Mouse (Mus musculus): ENCODE results near the gene Il22ra2.

The Il22ra2 gene

GRCm38 (mm10) chr10:19621408-19622048 lies at the start of gene Il22ra2:
Il22ra2 (plus strand) TSS chr10:19621998.
- no peak for DNase-seq (ENCODE audit: low read depth)

GRCm38 (mm10) chr10:19577571-19577970 lies 44.2 kb upstream of the Il22ra2 start:
- DNase-seq (ENCODE audit: low read depth), result no peak

- no peak for DNase-seq (ENCODE audit: low read depth)
These were observed 43.8 kb upstream of the Il22ra2 start for GRCm38 (mm10) chr10:19578001-19578400.

DNA sequence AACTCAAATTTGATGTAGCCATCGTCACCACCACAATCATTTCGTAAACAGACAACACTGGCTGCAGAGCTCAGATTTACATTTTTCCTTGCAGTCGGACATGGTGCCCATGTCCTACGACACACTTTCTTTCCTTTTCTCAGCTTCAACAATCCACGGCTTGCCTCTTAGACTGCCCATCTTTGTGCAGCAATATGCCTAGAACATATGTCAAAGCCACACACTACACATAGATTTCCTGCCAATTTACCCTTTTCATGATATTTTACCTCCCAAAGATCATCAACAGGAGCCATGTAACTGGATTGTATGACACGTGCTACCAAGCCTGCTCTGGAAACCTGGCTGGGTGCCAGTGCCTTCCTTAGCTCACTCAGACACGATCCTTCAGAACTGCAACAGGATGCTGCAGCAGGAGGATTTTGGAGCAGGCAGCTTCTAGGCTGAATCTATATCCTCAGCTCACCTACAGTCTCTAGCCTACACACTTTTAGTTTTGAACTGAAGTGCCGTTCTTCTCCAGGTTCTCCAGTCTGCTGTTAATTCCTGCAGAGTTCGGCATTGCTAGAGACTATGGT lies 43.3 kb upstream of the Il22ra2 start:
- DNase-seq (ENCODE audit: low read depth), result peak; percentile 26

- DNase-seq (ENCODE audit: low read depth), result no peak
These were observed 41.1 kb upstream of the Il22ra2 start for GRCm38 (mm10) chr10:19580660-19581059.

DNA sequence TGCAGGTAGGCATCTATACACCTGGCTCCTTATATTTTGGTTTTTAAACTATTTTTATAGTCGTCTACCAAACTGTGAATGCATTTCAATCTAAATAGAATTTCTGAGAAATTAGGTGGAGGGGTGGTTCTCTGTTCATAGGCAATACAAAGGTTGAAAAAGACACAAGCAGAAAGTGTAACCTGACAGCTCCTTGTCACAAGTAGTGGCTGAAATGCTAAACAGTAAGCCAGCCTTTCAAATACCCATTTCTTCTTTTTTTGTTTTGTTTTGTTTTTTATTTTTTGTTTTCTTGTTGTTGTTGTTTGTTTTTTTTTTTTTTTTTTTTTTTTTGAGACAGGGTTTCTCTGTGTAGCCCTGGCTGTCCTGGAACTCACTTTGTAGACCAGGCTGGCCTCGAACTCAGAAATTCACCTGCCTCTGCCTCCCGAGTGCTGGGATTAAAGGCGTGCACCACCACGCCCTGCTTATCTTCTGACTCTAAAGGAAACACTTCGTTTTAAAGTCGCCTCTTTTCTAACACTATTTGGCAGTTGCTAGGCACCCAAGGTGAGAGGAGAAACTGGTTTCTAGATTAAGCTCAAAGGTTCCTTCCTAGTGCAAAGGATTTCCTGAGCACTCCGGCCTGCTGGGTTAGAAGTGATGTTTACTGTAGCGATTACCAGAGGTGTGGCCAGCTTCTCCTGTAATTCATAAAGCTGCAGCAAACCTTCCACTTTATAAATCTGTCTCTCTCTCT lies 39.8 kb upstream of the Il22ra2 start:
- no peak for DNase-seq (ENCODE audit: low read depth)

DNA sequence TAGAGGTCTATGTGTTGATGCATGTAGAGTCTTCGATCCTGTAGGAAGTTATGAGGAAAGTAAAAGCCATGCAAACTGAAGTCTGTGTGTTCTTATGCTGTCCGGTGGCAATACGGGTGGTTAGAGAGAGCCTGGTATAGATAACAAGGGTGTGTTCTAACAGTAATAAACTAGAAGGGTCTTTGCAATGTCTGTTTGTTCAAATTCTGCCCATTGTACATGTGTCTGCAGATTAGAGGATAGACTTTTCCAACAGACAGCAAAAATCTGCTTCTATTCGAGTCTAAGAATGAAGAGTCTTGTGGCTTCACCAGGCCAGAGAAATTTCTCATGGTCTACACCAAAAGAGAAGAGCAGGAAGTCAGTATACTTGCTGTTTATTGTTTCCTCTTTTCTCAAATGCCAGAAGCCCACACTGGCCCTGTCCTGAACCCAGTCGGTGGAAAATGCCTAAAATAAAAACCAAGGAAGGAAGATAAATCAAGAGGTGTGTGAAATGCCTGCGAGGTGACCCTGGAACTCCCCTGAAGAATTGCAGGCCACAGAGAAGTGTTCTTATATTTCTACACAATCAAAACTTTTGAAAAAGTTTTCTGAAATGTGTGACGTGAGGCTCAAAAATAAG lies 38.9 kb upstream of the Il22ra2 start:
- no peak for DNase-seq (ENCODE audit: low read depth)

GRCm38 (mm10) chr10:19584064-19584463 lies 37.7 kb upstream of the Il22ra2 start:
- DNase-seq (ENCODE audit: low read depth), result no peak

DNA sequence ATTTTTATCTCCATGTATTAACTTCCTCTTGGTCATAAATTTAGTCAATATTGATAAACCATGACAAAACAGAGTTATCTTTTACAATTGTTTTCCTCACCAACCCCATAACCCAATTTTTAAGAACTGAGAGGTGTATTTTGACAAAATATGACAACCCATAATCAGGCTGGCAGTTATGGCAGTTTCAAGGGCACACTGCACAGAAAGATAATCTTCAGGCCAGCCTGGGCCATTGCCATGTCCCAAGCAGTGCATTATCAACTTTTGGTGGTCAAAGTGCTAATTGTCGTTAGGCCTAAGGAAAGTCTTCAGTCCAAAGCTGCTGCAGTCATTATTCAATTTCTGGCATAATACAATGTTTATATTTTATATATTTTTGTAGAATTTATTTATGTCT lies 37.0 kb upstream of the Il22ra2 start:
- DNase-seq (ENCODE audit: low read depth), result no peak

DNA sequence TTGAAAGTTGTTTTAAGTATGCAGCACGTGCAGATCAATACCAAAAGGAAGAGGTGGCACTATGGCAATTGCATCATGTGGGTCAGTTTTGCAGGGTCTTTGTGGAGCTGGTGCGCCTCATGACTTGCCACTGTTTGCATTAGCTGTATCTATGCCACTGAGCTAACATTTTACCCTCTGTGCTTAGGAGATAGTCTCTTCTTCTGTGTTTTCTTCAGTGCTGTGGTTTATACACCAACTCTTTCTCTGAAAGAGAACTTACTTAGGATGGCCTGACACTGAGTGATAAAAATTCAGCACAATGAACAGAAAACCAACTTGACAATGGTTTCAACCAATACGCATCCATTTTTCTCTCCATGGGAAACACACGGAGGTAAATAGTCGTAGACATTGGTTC lies 35.9 kb upstream of the Il22ra2 start:
- DNase-seq (ENCODE audit: low read depth), result no peak

GRCm38 (mm10) chr10:19587281-19587680 lies 34.5 kb upstream of the Il22ra2 start:
- DNase-seq (ENCODE audit: low read depth), result no peak

GRCm38 (mm10) chr10:19589626-19590025 lies 32.2 kb upstream of the Il22ra2 start:
- DNase-seq (ENCODE audit: low read depth), result no peak

DNA sequence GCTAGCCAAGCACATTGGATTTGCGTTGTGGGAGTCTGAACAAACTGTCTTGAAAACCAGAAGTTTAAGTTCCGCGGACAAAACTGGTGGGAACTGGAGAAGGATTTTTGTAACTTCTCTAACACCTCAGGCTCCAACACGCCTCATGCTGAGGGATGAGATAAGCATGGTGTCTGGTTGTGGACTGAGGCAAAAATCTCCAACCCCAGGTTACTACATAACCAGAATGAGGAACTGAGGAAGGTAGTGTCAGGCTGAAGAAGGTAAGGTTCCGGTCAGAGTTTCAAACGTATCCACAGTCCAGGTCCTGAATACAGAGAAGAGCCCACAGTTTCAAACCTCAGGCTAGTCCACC lies 30.5 kb upstream of the Il22ra2 start:
- DNase-seq (ENCODE audit: low read depth), result no peak

GRCm38 (mm10) chr10:19591641-19592441 lies 30.0 kb upstream of the Il22ra2 start, which contains the start of gene Ifngr1:
Ifngr1 (plus strand) TSS chr10:19591949.
- DNase-seq (ENCODE audit: low read depth), result peak; percentile 100

DNA sequence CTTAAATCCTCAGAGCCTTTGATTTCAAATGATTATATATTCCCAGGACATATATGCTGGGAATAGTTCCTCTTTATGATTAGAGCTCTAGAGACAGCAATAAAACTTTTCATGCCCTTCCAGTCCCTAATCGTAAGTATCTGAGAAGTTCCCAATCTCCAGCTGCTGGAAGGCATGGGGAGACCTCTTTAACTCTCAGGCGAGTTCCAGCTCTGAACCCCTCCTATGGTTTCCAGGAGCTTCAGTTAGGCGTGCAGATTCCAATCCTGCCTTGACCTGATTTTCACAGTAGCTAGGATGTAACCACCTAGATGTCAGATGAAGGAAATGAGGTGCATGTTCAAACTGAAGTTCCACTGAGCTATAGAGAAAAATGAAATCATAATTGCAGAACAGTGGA lies 29.2 kb upstream of the Il22ra2 start:
- DNase-seq (ENCODE audit: low read depth), result no peak

DNA sequence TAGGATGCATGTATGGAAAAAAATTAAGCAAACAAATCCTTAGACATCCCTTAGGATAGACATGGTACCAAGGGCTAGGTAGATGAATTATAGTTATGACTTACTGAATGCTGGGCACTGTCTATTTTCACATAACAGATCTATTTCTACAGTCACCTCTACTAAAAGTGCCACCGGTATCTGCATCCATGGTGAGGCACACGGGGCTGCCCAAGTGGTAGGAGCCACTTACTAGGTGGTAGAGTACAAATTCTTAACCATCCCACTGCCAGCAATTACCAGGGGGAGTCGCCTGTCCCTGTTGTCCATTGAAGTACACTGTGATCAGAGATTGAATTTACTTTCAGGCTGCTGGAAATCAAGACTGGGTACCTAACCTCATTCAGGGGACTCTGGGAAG lies 28.5 kb upstream of the Il22ra2 start:
- DNase-seq (ENCODE audit: low read depth), result no peak

DNA sequence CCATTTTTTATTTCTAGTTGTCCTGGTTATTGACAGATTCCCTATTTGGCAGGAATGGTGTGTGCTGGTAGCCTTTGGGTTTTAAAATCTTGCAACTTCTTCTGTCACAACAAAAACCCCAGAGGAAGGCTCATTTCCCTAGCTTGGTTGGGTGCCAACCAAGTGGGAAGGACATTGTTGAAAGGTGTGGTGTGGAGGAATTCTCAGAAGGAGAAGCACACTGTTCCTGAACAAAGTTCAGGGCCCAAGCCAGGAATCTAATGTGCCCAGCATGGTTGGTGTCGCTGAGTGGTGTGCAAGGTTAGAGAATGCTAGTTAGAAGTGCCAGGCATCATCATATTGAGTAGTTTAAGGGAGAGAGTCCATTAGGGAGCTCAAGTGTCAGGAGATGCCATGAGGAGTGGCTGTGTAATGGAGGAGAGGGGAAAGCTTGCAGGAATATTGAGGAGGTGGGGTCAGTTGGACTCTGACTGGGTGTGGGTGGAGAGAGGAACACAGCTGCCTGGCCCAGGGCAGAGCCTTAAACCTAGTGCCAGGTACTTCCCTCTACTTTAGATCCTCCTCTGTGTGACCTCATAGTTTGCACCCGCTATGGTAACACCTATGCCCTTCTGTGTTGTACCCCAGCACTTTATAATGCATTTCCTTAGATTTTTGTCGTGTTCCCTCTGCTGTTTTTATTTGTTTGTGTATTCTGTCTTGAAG lies 27.4 kb upstream of the Il22ra2 start:
- DNase-seq (ENCODE audit: low read depth), result peak; percentile 6

- no peak for DNase-seq (ENCODE audit: low read depth)
These were observed 24.9 kb upstream of the Il22ra2 start for GRCm38 (mm10) chr10:19596866-19597265.

GRCm38 (mm10) chr10:19598091-19598490 lies 23.7 kb upstream of the Il22ra2 start:
- DNase-seq (ENCODE audit: low read depth), result no peak

- no peak for DNase-seq (ENCODE audit: low read depth)
These were observed 22.3 kb upstream of the Il22ra2 start for GRCm38 (mm10) chr10:19599331-19600092.

- no peak for DNase-seq (ENCODE audit: low read depth)
These were observed 21.7 kb upstream of the Il22ra2 start for GRCm38 (mm10) chr10:19600093-19600420.
